Mouse (Mus musculus) ES-Bruce4 (cell line): ENCODE results near the gene Wdr4. TPM values are rescaled to one million over a fixed set of nuclear protein-coding genes. Genes with fewer than 3 reads are reported as not detected.
"Not testable (repeated sequence)": the region's sequence is repeated elsewhere in the genome, so short reads cannot be mapped to it uniquely, and the experiment has no call there.

Experiments
- H3K27ac ChIP-seq: 2 replicates; pipeline ENCODE4 v1.5.1; 2012; ENCODE audit warnings: low read length, inconsistent platforms; ENCODE audit not compliant: insufficient read depth
- H3K27me3 ChIP-seq: 2 replicates; pipeline ENCODE4 v1.6.1; 2012; ENCODE audit warnings: mild to moderate bottlenecking, low read length, inconsistent platforms; ENCODE audit not compliant: control insufficient read depth, poor library complexity, insufficient read depth, severe bottlenecking
- H3K36me3 ChIP-seq: 2 replicates; pipeline ENCODE4 v1.6.1; 2012; ENCODE audit warnings: inconsistent platforms, mild to moderate bottlenecking, low read length, moderate library complexity; ENCODE audit not compliant: control insufficient read depth, poor library complexity, insufficient read depth, severe bottlenecking
- H3K4me1 ChIP-seq: one replicate; pipeline ENCODE4 v1.8.1; 2011; ENCODE audit warnings: low read length; ENCODE audit not compliant: control insufficient read depth, insufficient read depth
- H3K4me3 ChIP-seq: 2 replicates; pipeline ENCODE4 v1.5.1; 2011; ENCODE audit warnings: low read depth, mild to moderate bottlenecking, low read length
- H3K9ac ChIP-seq: 2 replicates; pipeline ENCODE4 v1.6.1; 2012; ENCODE audit warnings: low read depth, mild to moderate bottlenecking, inconsistent platforms; ENCODE audit not compliant: poor library complexity, severe bottlenecking
- H3K9me3 ChIP-seq: replicated peaks from 2 replicates; pipeline ENCODE4 v1.6.1; 2012; ENCODE audit warnings: mild to moderate bottlenecking, low read length, inconsistent platforms; ENCODE audit not compliant: control insufficient read depth, poor library complexity, insufficient read depth, severe bottlenecking
- CTCF ChIP-seq: IDR thresholded peaks from one replicate; pipeline ENCODE4 v1.8.1; 2011; ENCODE audit warnings: low read depth, low read length
- EP300 ChIP-seq: IDR thresholded peaks from 2 replicates; pipeline ENCODE4 v1.6.1; 2011; ENCODE audit warnings: low read depth, low read length; ENCODE audit not compliant: insufficient read depth
- POLR2A ChIP-seq: IDR thresholded peaks from one replicate; pipeline ENCODE4 v1.8.1; 2011; ENCODE audit warnings: low read length; ENCODE audit not compliant: insufficient read depth
- polyA plus RNA-seq: library from polyadenylated mRNA; stranded (reverse); fragments of >200 nt; gene quantifications from 2 replicates; pipeline ENCODE4 v1.2.4, GENCODE M21; 2011; ENCODE audit warnings: low read depth; ENCODE audit not compliant: missing spikeins, insufficient read depth, insufficient read length

The Wdr4 gene
- polyA plus RNA-seq, 1 experiment = 25.0 TPM

DNA sequence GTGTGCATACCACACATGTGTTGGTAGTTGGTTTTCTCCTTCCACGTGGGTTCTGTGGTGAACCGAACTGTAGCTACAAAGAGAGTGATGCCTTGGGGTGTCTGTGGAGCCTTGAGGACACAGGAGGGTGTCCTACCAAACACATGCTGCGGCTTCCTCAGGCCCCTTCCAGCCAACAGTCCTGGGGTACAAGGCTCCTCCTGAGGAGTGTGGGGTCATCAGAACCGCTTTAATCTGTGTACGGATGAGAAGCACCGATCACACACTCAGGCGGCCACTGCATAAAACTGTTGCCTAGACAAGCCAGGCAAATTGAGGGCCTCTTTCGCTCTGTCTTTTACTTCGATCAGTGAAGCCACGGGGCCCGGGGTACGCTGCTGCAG is 43.8 kb upstream of the Wdr4 start:
- Histone ChIP-seq H3K9me3 (no peaks in the 10 kb centered on the region), H3K27ac (peak overlapping the region; percentile 5), H3K4me1 (no peaks in the 10 kb centered on the region), H3K27me3 (no peaks in the 10 kb centered on the region), H3K36me3 (no peaks in the 10 kb centered on the region), H3K9ac (peak overlapping the region; percentile 88), H3K4me3 (peak overlapping the region; percentile 92)
- TF ChIP-seq CTCF (no peak), POLR2A (no peak), EP300 (no peak)

DNA sequence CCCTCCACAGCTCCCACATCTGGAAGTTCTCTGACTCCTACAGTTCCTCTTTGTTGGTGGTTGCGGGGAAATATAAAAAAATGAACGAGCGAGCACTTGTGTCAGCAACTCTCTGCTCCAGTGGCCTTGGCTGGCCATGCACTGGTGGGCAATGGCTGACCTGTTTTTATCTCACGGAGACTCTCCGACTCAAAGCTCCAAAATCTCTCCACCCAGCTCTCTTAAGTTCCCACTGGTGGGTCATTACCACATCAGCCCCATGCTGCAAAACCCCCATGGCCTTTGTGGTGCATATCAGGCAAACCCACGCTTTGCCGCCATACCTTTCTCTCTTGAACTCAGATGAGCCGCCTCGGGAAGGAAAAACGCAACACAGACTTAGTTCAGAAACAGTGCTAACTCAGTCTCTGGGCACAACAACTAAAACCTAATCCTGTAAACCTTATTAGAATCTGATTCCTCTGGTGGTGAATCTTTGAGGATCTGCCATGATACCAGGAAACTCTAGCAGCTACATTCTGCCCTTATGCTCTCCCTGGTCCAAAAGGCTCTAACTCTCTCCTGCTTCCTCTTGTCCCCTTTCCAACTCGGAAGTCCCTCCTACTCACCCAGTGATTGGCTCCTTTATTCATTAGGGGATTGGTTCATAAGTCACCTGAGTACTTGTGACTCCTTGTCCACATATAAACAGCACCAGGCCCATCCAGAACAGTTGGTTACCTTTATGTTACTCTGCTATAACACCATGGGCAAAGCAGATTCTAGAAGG is 39.4 kb upstream of the Wdr4 start:
- Histone ChIP-seq H3K9ac (peak overlapping the region; percentile 83), H3K27ac (no peak overlapping the region), H3K4me3 (peak overlapping the region; percentile 95), H3K4me1 (peaks cover 4% of the 10 kb centered on the region), H3K36me3 (no peaks in the 10 kb centered on the region), H3K9me3 (peaks cover 20% of the 10 kb centered on the region), H3K27me3 (no peaks in the 10 kb centered on the region)
- no peak for TF ChIP-seq EP300
- peak; percentile 77 for TF ChIP-seq POLR2A
- TF ChIP-seq CTCF = no peak

DNA sequence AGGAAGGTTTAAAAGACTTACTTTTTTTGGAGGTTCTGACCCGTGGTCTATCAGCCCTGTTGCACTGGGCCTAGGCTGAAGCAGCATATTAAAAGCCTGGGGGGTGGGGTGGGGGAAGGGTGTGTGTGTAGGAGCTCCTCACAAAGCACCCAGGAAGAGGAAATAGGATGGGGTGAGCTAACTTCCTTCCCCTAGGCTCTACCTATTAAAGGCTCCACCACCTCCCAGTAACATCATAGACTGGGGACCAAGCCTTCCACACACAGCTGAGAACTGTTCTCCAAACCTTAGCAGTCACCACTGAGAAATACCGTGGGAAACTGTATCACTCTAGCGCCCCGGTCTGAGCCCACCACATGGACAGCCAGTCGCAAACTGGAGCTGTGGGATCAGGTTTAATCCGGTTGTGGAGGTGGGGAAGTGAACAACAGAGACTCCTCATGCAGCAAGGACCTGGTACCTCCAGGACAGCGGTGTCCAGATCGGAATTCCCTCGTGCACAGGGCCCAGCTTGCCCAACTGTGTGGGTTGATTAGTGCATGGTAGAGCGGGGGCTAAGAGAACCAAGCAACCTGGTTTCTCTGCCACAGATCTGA is 38.3 kb upstream of the Wdr4 start:
- Histone ChIP-seq H3K36me3 (no peaks in the 10 kb centered on the region), H3K4me3 (peak overlapping the region; percentile 50), H3K4me1 (peaks cover 4% of the 10 kb centered on the region), H3K9ac (peak overlapping the region; percentile 11; the same call in 1 of the 2 replicates), H3K9me3 (peaks cover 28% of the 10 kb centered on the region), H3K27me3 (no peaks in the 10 kb centered on the region), H3K27ac (no peak overlapping the region)
- TF ChIP-seq CTCF (no peak), EP300 (no peak), POLR2A (no peak)

DNA sequence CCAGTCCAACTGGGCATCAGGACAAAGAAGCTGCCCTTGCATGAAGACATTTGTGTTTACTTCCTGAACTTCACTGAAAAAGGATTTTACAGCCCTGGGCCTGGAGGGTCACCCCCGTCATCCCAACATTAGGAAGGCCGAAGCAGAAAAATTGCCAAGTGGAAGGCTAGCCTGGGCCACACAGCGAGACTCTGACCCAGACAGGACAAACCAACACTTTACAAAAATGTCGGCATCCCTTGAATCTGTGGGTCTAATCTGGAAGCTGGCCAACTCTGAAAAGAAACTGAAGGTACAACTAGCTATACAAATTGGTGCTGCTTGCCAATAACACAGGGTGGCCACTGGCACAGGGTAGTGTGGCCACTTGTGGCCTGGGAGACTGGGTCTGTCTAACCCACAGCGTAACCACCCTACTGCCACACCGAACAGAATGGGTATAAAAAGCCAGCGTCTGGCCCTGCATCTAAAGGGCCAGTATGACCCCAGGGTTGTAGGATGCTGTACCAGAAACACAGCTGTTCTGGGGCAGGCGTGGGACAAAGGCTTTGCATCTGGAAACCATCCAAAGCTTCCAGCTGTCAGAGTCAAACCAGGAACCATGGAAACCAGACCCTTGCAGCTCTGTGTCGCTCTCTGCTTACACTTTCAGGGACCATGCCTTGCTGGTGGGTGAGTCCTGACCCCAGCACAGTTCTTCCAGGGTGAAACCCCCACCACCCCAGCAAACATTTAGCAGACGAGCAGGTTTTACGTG is 37.5 kb upstream of the Wdr4 start:
- Histone ChIP-seq H3K4me1 (peaks cover 4% of the 10 kb centered on the region), H3K9me3 (peaks cover 31% of the 10 kb centered on the region), H3K4me3 (no peak overlapping the region), H3K9ac (no peak overlapping the region), H3K36me3 (no peaks in the 10 kb centered on the region), H3K27ac (no peak overlapping the region), H3K27me3 (no peaks in the 10 kb centered on the region)
- TF ChIP-seq CTCF (no peak), POLR2A (no peak), EP300 (no peak)

DNA sequence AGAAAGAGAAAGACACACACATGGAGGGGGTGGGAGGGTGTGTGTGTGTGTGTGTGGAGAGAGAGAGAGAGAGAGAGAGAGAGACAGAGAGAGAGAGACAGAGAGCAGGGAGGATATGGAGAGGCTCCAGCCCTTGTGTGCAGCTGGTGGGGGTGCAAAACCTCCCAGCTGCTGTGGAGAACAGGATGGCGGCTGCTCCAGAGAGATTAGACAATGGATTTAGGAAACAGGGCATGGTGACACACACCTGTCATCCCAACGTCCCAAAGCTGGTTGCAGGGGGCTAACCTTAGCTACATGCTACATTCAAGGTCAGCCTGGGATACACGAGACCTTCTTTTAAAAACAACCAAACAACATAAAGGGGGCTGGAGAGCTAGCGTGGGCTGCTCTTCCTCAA is 36.5 kb upstream of the Wdr4 start:
- H3K27ac ChIP-seq = no peak overlapping the region
- no peak overlapping the region for H3K4me3 ChIP-seq
- peaks cover 4% of the 10 kb centered on the region for H3K4me1 ChIP-seq
- H3K9me3 ChIP-seq = peaks cover 42% of the 10 kb centered on the region
- no peak for TF ChIP-seq POLR2A
- no peak for TF ChIP-seq EP300
- no peak for TF ChIP-seq CTCF
- no peak overlapping the region for H3K9ac ChIP-seq
- no peaks in the 10 kb centered on the region for H3K27me3 ChIP-seq
- no peaks in the 10 kb centered on the region for H3K36me3 ChIP-seq

DNA sequence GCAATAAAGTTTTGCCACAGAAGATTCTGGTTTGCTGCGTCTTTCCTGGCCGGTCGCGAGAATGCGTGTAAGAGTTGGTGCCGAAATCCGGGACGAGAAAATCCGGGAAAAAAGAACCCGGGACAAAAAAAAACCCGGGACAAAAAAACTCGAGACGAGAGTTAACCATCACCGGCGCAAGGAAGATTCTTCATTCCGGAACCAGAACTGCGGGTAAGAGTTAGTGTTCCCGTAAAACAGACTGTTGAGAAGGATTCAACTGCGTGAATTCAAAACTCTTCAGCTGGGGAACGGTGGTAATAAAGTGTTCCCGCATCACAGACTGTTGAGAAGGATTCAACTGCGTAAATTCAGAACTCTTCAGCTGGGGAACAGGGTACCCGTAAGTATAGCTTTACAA is 32.8 kb upstream of the Wdr4 start:
- H3K36me3 ChIP-seq, H3K9ac ChIP-seq, H3K27ac ChIP-seq, H3K27me3 ChIP-seq, H3K4me1 ChIP-seq, H3K4me3 ChIP-seq: not testable (repeated sequence)
- peaks cover 46% of the 10 kb centered on the region for H3K9me3 ChIP-seq
